Mouse (Mus musculus): Measurements from ENCODE around the gene Lrrc4.

- no peak for TF ChIP-seq POLR2A (IDR thresholded peaks at IDR 0.05; ENCODE audit: extremely low read depth, insufficient read depth, low read length)
- no peak for TF ChIP-seq CTCF (IDR thresholded peaks at IDR 0.05; ENCODE audit: low read depth, low read length)
These were observed 35.6 kb downstream of the Lrrc4 start for GRCm38 (mm10) chr6:28795792-28796515.

Data from liver, adult 2 months (tissue).